15 mouse cellular contexts compared by ENCODE assay signal in the genomic region with DNA sequence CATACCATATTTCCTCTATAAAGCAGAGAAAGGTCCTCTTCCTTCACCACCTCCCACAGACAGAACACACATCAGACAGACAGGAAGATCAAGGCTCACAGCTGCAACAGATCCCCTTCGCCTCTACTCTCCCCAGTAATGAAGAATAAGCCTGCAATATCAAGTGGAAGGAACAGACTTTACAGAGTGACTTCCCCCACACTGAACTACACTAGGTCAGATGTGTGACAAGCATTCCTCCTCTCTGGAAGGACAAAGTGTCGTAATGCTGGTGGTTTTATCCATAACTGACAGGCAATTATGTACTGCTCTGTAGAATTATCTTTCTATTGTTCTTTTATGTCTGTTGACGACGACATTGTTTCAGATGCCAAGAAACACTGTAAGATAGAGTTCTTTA.
"Had no signal": no experiment of that assay in that cellular context is flagged by ENCODE, and none has a peak within 500 bp of the region (broad histone marks: within the 10 kb centered on the region; RNA-seq: fewer than 3 reads in every experiment).

No protein-coding gene starts in this region.

- H3K4me2 ChIP-seq: liver, embryonic 11.5 days; liver, embryonic 15.5 days; midbrain, embryonic 15.5 days; neural tube, embryonic 13.5 days had no signal

- H3K9ac ChIP-seq: liver, embryonic 15.5 days; midbrain, embryonic 15.5 days; neural tube, embryonic 13.5 days had no signal

- H3K9me3 ChIP-seq: limb, embryonic 10.5 days; liver, embryonic 15.5 days; midbrain, embryonic 10.5 days; midbrain, embryonic 15.5 days; neural tube, embryonic 13.5 days had no signal

- ATAC-seq: midbrain, embryonic 15.5 days had no signal

- H3K36me3 ChIP-seq: limb, embryonic 10.5 days; liver, embryonic 15.5 days; midbrain, embryonic 10.5 days; midbrain, embryonic 15.5 days; neural tube, embryonic 13.5 days had no signal

- H3K27me3 ChIP-seq: liver, embryonic 15.5 days; midbrain, embryonic 15.5 days; neural tube, embryonic 13.5 days had no signal

- H3K27ac ChIP-seq: left cerebral cortex, adult 2 months; limb, embryonic 10.5 days; liver, embryonic 15.5 days; midbrain, embryonic 10.5 days; midbrain, embryonic 15.5 days had no signal

- H3K4me1 ChIP-seq: limb, embryonic 10.5 days had no signal

- H3K4me3 ChIP-seq: left cerebral cortex, adult 2 months; limb, embryonic 10.5 days; liver, embryonic 15.5 days; midbrain, embryonic 10.5 days; midbrain, embryonic 15.5 days; neural tube, embryonic 13.5 days had no signal

- DNase-seq: kidney, adult 11 months; kidney, postnatal 14 days; lung, postnatal 14 days; retina, postnatal 1 day; right cerebral cortex, postnatal 4 days; spleen, adult 18-20 months; thymus, adult 18-20 months; thymus, postnatal 14 days had no signal
